Comparison of ENCODE assay signal across 18 mouse cellular contexts in the genomic region with DNA sequence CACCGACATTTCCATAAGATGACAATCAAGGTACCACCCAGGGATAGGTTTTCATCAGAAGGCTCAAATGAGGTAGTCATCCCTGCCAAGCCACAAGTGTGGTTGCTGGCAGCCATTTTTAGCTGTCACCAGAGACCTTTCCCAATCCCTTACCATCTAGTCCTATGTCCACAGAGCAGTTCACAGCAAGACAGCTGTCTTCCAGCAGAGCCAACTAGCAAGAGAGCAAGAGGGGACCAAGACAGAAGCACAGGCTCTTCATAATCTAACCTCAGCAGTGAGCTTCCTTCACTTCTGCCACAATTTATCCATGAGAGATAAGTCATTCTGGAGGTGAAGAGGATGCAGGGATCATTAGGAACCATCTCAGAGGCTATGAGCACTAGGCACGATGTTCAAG.
"Had no signal": no experiment of that assay in that cellular context is flagged by ENCODE, and none has a peak within 500 bp of the region (broad histone marks: within the 10 kb centered on the region; RNA-seq: fewer than 3 reads in every experiment).

No protein-coding gene starts in this region.

- H3K9me3 ChIP-seq: liver, embryonic 15.5 days; megakaryocyte, embryonic 14.5 days; midbrain, embryonic 13.5 days; midbrain, embryonic 15.5 days; neural tube, embryonic 13.5 days; neural tube, embryonic 15.5 days; stomach, embryonic 15.5 days had no signal

- H3K9ac ChIP-seq: liver, embryonic 15.5 days; lung, embryonic 14.5 days; midbrain, embryonic 13.5 days; midbrain, embryonic 15.5 days; neural tube, embryonic 13.5 days; neural tube, embryonic 15.5 days; stomach, embryonic 15.5 days had no signal

- H3K4me3 ChIP-seq: midbrain, embryonic 13.5 days; midbrain, embryonic 15.5 days; neural tube, embryonic 13.5 days; neural tube, embryonic 15.5 days; stomach, embryonic 15.5 days had no signal

- H3K4me1 ChIP-seq: midbrain, embryonic 13.5 days; midbrain, embryonic 15.5 days; neural tube, embryonic 13.5 days; neural tube, embryonic 15.5 days; stomach, embryonic 15.5 days had no signal

- DNase-seq: lung, adult 18-20 months; lung, embryonic 14.5 days; lung, postnatal 14 days; lung, postnatal 36 days; right cerebral cortex, postnatal 14 days; thymus, adult 2 months; thymus, postnatal 25 days; thymus, postnatal 4 days had no signal

- H3K27me3 ChIP-seq: liver, embryonic 15.5 days; megakaryocyte, embryonic 14.5 days; midbrain, embryonic 13.5 days; midbrain, embryonic 15.5 days; neural tube, embryonic 13.5 days; neural tube, embryonic 15.5 days; stomach, embryonic 15.5 days had no signal

- H3K36me3 ChIP-seq: liver, embryonic 15.5 days; midbrain, embryonic 13.5 days; midbrain, embryonic 15.5 days; neural tube, embryonic 13.5 days; neural tube, embryonic 15.5 days; stomach, embryonic 15.5 days had no signal

- H3K4me2 ChIP-seq: midbrain, embryonic 11.5 days; midbrain, embryonic 13.5 days; midbrain, embryonic 15.5 days; neural tube, embryonic 13.5 days; neural tube, embryonic 15.5 days; stomach, embryonic 15.5 days had no signal

- H3K27ac ChIP-seq: macrophage; midbrain, embryonic 13.5 days; midbrain, embryonic 15.5 days; neural tube, embryonic 13.5 days; neural tube, embryonic 15.5 days; stomach, embryonic 15.5 days; stomach, postnatal 0 days had no signal

- ATAC-seq: midbrain, embryonic 13.5 days; midbrain, embryonic 15.5 days had no signal
